Mouse (Mus musculus) cerebellum, adult 18-20 months (tissue): ENCODE data around the gene Slc38a11.

Experiments
- DNase-seq, 2 experiments: peaks; one replicate each; pipeline ENCODE4 v3.0.0; 2021

The Slc38a11 gene

DNA sequence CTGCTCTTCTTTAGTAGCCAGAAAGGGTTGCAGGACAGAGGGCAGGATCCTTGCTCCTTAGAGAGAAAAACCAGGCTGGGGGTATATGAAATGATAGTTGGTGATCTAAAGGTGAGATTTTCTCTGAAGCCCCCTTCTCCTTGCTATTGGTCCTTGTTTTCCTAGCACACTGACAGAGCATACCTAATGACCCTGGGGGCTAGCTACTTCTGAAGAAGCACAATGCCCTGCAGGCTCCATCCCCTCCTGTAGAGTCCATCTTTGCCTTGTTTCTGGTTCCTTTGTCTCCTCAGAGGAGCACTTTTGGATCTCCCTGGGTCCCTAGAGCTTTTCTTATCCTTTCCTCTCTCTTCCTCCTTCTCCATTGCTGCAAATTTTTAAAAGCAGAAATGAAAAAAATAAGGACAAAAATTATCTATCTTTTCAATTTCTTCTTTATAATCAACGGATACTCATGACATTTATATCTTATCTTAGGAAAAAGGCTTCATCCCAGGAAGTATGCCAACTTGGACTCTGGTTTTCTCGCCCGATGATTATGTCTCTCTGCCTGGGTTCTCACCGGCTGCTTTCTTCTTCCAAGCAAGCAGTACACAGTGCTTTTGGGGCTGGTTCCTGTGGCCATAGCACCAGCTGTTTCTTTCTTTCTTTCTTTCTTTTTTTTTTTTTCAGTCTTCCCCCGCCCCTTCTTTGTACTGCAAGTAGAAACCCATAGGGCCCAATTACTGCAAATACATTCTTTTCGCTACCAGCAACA lies 41.7 kb downstream of the Slc38a11 start:
- DNase-seq, result no peak

DNA sequence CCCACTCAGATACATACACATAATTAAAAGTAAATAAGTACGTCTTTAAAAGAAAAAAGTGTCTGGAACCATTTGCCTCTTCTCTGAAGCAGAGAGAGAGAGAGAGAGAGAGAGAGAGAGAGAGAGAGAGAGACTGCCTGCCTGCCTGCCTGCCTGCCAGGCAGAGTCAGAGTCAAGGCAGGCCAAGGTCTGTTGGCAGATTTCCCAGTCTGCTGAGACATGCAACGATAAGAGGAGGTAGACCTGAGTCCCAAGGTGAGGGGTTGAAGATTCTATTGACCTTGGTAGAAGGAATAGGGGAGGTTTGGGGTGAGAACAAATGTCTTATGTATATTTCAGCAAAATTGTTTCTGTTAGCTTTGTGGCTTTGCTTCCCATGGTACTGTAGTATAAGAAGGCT lies 42.9 kb downstream of the Slc38a11 start:
- no peak for DNase-seq

DNA sequence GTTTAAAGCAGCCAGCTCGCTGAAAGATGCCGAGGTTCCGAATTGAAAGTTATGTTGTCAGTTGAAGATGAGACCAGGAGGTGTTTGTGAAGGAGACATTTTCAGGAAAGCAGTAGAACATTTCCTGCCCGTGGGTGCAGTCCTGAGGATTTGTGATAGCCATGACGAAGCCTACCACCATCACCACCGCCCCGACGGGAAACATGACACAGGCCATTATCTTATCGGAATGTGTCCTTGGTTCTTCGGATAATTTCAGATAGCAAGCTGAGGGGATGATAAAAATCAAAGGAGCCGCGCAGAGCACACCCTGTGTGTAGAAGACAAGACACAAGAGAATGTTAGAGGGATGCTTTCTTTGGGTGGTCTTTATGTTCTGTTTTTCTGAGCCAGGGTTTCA lies 47.1 kb downstream of the Slc38a11 start:
- no peak for DNase-seq

DNA sequence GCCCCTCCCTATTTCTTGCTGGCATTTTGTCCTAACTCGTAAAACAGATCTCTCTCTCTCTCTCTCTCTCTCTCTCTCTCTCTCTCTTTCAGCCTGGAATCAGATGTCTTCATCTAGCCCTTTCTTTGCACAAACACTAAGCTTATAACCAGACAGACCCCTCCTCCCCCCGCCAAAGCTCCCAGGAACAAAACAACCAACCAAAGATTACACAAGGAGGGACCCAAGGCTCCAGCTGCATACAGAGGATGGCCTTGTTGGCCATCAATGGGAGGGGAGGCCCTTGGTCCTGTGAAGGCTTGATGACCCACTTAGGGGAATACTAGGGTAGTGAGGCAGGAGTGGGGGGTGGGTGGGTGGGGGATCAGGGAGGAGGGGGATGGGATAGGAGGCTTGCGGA lies 52.6 kb downstream of the Slc38a11 start:
- DNase-seq, result no peak

DNA sequence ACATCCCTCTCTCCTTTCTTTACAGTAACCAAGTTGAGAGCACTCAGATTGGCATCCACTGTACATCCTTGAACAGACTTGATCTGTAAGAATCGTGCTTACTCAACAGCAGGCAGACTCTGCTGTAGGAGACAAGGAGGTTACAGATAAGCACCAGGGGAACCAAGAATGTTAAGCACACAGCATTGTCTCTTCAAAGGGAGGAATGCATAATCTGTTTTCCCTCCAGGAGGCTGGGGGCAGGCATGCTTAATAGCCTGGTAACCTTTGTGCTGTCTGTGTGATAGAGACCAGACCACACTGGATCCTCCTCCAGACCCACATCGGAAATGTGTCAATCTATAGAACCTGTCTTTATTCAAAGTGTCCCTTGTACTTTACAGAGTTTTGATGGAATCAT lies 67.3 kb downstream of the Slc38a11 start:
- DNase-seq, result no peak

DNA sequence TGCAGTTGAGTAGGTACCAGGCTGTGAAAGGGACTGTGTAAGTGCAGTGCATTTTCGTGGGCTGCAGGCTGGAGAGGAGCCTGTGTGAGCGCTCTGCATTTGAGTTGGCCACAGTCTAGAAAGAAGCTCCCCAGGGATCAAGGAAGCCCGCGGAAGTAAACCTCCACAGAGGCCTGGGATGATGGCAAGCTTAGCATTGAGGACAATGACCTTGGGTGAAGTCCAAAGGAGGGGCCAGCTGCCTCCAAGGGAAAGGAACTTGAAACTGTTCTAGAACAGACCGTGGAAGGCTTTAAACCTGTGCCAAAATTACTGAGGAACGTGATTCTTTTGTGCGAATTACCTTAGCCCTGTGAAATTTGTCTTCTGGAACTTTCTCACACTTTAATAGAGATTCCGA lies 69.7 kb downstream of the Slc38a11 start:
- no peak for DNase-seq

DNA sequence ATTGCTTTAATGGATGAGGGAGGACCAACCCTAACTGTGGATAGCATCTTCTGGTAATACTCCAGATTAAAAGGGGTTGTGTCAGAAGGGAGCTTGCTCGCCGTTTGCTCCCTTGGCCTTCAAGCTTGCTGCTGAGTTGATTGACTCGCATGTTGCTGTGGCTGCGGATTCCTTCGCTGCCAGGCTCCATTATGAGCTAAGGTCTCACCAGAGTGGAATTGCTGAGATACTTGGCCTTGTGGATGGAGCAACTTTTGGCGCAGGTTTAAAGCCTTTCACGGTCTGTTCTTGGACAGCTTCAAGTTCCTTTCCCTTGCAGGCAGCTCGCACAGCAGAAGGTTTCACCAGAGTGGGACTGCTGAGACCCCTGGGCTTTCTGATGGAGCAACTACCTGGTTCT lies 70.4 kb downstream of the Slc38a11 start:
- no peak for DNase-seq

DNA sequence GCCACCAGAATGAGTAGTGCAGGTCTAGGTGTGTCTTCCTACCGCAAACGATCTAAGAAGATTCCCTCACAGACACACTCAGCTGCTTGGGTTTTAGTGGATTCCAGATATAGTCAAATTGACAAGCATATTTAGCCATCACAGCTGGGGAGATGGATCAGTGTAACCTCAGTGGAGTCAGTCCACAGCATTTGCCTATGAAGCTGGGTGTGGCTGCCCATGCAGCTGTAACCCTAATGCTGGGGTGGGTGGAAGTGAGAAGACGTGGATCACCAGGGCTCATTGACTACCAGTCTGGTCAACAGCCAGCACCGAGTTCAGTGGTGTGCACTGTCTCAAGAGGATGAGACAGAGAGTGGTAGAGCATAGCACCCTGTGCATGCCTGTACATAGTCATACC lies 74.1 kb downstream of the Slc38a11 start:
- DNase-seq, result no peak

DNA sequence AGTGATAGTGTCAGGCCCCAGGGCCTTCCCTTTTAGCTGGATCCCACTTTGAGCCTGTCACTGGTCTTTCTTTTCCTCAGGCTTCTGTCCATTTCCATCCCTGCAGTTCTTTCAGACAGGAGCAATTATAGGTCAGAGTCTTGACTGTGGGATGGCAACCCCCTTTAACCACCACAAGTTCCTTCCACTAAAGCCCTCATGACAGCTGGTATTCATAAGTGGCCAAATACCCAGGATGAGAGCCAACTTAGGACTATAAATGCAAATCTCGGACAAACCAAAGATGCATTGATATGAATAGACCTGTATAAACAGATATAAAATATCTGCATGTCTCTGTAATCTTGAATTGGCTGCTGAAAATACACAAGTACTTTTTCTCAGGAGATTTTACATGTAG lies 75.1 kb downstream of the Slc38a11 start:
- DNase-seq, result no peak

DNA sequence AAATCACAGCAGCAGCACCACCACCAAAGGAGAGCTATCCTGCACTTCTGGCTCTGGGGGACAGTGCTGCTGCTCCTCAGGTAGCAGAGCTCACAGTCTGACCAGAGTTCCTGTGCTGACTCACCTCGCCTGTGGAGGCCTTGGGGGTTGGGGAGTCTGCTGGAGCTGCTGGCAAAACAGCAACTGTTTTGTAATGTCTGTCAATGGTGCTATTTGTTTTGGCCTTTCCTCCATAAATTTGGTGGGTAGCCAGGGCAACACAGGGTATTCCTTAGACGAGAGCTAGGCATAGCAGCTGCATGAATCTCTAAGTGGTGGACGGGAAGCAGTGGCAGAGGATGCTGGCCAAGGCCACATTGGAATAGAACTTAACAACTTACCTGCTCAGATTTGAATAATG lies 78.5 kb downstream of the Slc38a11 start:
- DNase-seq, result peak in 1 of 2 experiments; percentile 4

DNA sequence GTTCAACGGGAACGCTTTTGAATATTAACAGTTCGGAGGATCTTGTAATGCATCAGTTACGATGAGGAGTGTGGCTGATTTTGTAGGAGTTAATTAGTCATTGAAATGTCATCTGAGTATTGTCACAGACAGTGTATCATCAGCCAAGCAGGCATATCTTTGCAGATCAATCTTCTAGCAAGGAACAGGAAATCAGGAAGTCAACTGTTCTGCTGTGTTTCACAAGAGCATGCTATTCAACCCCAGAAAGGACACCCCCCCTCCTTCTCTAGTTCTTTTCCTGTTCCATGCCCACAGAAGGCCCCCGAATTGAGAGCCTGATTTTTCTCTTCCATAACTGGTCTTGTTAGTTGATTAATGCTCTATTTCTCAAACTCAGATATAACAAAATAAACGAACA lies 80.9 kb downstream of the Slc38a11 start:
- DNase-seq, result no peak

DNA sequence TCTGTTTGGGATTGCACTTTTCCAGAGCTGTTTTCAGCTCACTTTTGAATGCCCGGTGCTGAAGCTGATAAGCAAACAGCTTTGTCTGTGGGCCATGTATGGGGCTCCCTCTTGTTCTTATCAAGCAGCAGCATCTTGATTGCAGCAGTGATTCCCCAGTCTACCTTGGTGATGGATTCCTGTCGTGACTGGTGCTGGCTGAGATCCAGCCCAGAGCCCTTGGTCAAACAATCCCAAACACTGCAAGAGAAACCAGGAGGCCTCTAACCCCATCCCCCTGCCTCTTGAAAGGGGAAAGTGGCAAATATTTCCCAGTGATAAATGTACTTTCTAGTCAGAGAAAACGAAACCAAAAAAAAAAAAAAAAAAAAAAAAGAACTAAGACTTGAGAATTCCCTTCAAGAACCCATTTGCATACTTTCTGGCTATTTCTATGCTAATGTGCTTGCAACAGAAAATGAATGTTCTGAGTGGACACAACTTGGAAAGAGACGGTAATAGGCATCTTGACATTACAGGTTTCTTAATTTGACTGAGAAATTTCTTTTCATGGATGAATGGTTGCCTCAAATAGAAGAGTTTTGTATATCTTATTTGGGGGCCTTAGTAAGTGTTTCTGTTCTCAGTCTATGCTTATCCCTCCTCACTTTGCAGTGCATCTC lies 84.7 kb downstream of the Slc38a11 start:
- no peak for DNase-seq

DNA sequence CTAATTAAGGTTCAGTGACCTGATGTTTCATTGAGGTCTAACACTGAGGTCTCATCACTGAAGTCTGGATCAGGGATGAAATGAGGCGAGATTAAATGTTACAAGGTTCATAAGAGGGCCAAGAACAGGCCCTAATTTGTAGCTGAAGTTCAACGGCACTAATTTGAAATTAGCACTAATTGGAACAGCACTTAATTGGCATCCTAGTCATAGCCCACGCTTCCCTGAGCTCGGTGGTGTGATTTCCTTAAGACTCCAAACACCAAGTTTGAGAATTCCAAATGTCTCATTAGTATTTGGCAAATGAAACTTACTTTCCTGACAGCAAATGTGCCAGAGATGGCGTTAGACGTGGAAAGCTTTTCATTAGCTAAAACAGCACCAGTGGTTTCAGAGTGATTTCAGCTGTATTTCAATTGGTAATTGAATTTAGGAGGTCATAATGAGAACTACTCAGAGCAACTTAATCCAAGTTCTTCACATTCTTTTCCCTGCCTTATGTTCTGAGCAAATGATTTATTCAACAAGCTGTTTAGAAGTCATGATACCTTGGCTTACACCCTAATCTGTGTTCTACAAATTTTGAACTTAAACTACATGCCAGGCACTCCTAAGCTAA lies 88.3 kb downstream of the Slc38a11 start:
- DNase-seq, result no peak

DNA sequence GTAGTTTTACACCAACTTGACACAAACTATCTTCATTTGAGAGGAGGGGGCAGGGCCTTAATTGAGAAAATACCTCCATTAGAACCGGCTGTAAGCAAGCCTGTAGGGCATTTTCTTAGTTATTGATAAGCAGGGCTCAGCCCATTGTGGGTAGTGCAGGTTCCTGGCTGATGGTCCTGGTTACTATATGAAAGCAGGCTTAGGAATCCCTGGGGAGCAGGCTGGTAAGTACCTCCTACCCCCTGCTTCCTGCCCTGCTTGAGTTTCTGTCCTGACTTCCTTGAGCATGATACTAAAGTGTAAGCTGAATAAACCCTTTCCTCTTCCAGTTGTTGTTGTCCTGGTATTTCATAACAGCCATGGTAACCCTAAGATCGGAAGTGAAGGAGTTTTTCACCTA lies 89.9 kb downstream of the Slc38a11 start:
- DNase-seq, result no peak

DNA sequence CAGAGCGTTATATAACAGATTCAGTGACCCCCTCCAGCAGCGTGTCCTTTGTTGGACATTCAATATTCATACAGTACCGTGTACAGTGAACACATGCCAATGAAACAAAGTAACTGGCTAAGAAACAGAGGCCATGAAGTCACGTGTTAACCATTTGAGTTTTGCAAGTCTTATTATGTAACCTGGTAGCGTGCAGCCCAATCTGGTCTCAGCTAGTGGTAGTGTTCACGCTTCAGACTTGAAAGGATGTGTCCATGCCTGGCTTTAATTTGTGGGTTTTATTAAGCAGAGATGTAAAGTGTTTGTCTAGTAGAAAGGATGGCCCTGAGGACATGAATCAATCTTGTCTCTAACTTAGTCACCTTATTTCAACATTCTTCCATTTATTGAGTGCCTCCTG lies 95.1 kb downstream of the Slc38a11 start:
- no peak for DNase-seq

DNA sequence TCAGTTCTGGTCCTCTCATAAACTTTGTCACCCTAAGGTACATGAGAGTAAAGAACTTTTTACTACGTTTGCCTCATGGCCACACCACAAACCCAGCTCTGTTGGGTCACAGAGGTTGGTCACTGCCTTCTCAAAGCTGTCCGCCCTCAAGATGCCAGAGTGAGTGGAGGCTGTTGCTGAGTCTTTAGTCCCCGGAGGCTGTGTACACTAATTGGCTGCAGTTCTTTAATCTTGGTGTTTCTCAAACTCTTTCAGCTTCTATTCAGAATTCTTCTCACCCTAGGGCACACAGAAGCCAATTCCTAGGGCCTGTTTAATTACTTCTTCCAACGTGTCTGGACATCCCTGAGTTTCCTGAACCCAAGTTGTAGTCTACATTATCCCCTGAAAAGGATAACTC lies 96.0 kb downstream of the Slc38a11 start:
- no peak for DNase-seq

DNA sequence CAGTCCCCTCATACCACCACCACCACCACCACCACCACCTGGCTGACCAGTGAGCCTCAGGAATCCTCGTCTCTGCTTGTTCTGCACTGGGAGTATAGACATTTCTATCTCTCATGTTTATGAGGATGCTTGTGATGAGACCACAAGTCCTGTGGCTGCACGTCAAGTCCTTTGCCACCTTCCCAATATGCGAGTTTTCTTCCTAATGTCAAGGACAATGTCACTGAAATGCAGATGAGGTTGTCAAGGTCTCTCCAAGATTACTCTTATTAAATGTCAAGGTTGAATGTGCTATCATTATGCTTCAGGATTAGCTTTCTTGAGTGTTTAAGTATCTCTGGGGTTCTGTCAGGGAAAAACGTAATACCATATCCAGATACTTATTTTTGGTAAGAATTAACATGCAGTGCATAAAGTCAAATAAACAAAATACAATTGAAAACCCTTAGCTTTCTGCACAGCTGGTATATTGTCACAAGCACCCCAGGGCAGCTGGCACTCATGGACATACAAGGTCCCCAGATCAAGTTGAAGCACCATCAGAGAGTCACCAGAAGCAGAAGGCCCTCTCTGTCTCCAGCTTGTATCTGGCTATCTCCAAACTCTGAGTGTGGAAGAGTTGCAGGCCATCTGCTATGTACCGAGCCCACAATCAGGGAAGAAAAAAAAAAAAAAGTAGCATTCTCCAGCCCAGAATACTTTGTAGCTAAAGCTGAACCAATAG lies 97.1 kb downstream of the Slc38a11 start:
- no peak for DNase-seq
